Mouse (Mus musculus) MEL (cell line): ENCODE measurements around the gene Myl4.

Experiments used
- CHD2 ChIP-seq: IDR thresholded peaks from 2 replicates; pipeline ENCODE4 v1.6.1; 2011; ENCODE audit warnings: low read length, improper control_type of control experiment
- CTCF ChIP-seq, 3 experiments: IDR thresholded peaks in 2 of 3; conservative IDR thresholded peaks in 1 of 3; 2 replicates each; pipeline ENCODE4 v1.5.1; 2011 to 2012; ENCODE audit warnings: low read length in 3 of 3, low read depth in 2 of 3, mild to moderate bottlenecking in 2 of 3, improper control_type of control experiment in 1 of 3, inconsistent platforms in 1 of 3, mixed read lengths in 1 of 3, moderate library complexity in 1 of 3; ENCODE audit not compliant: control insufficient read depth in 1 of 3, insufficient read depth in 1 of 3, poor library complexity in 1 of 3, severe bottlenecking in 1 of 3
- MAX ChIP-seq: IDR thresholded peaks from 2 replicates; pipeline ENCODE4 v1.6.1; 2011; ENCODE audit warnings: low read length, improper control_type of control experiment
- TBP ChIP-seq: IDR thresholded peaks from 2 replicates; pipeline ENCODE4 v1.8.0; 2011; ENCODE audit warnings: low read depth, low read length, improper control_type of control experiment

DNA sequence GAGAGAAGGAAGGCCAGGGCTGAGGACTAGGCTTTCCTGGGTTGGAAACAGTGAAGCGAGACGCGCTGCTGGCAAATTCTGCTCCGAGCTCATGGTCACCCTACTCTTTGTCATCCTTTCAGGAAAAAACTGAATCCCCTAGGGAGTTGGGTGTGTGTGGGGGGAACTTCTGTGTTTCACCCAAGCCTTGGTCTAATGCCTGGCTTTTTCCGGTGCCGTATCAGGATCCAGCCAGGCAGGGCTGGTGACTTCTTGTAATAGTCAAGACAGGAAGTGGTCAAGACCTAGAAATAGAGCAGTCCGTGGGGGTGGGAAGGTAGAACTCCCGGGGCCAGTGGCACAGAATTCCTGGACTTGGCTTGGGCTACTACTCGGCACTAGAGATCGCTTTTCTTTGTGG lies 45.9 kb downstream of the Myl4 start:
- TF ChIP-seq CTCF (IDR thresholded peaks at IDR 0.05 in 2 of 3, conservative IDR thresholded peaks at IDR 0.05 in 1 of 3; ENCODE audit: control insufficient read depth in 1 of 3, insufficient read depth in 1 of 3, low read depth in 2 of 3, low read length in 3 of 3, poor library complexity in 1 of 3, severe bottlenecking in 1 of 3) (no peak), CHD2 (no peak), TBP (no peak), MAX (no peak)
